In genomic region chr13:47223576-47224538, GRCm38 (mm10) we compare ENCODE assay signal across 8 mouse cellular contexts.
A peak's percentile ranks its signal among the peaks of the same experiment; 100 is the strongest.
DNase-seq lines count a peak whose midpoint lies in the region; ATAC-seq lines count a peak whose summit lies in the region.

No protein-coding gene starts in this region.

- H3K27me3 ChIP-seq in embryonic facial prominence, embryonic 15.5 days, result no peaks in the 10 kb centered on the region

- intact Hi-C loops in heart, postnatal 14 days (cut with DNase I), result loop anchor here (2.0 kb wide), 1 partner anchor 29 kb away; no protein-coding TSS in a partner anchor

- H3K4me3 ChIP-seq in embryonic facial prominence, embryonic 15.5 days (replicated peaks), result no peak overlapping the region

- no peak overlapping the region for H3K9ac ChIP-seq in embryonic facial prominence, embryonic 15.5 days

- peak; percentile 52 for DNase-seq in adrenal gland, postnatal 10 days
- DNase-seq in adrenal gland, adult 8-10 months, result no peak
- peak; percentile 11 for DNase-seq in 3134 (ENCODE audit: extremely low read depth, insufficient read length, low spot score)
- peak; percentile 62 to 71 for DNase-seq in heart, postnatal 14 days
- peak; percentile 76 for DNase-seq in lung, postnatal 25 days (ENCODE audit: low spot score)
- DNase-seq in thymus, postnatal 4 days, result no peak
- no peak for DNase-seq in layer of hippocampus, postnatal 25 days (ENCODE audit: extremely low spot score in 1 of 2, low spot score in 1 of 2)

- peaks cover 25% of the 10 kb centered on the region for H3K4me1 ChIP-seq in embryonic facial prominence, embryonic 15.5 days

- H3K9me3 ChIP-seq in embryonic facial prominence, embryonic 15.5 days (replicated peaks), result no peaks in the 10 kb centered on the region

- no peaks in the 10 kb centered on the region for H3K36me3 ChIP-seq in embryonic facial prominence, embryonic 15.5 days

- WGBS in embryonic facial prominence, embryonic 15.5 days, result 58% methylated on average over 18 of the region's 18 CpGs

- ATAC-seq in embryonic facial prominence, embryonic 15.5 days (ENCODE audit: insufficient number of reproducible peaks, low FRiP score, low TSS enrichment, low read depth), result peak; percentile 64; the same call in 1 of the 2 replicates

- H3K27ac ChIP-seq in embryonic facial prominence, embryonic 15.5 days (replicated peaks), result peak overlapping the region; percentile 71

- H3K4me2 ChIP-seq in embryonic facial prominence, embryonic 15.5 days (replicated peaks), result no peak overlapping the region

Comparison
In these comparisons a context has a peak if more than half of its experiments do, and no peak if none do; other contexts are left out.
1. DNase-seq: peak in adrenal gland, postnatal 10 days (single experiment), 3134 (single experiment), heart, postnatal 14 days (2 of 2) and lung, postnatal 25 days (single experiment); none in adrenal gland, adult 8-10 months (single experiment), thymus, postnatal 4 days (single experiment) and layer of hippocampus, postnatal 25 days (0 of 2).